Mouse (Mus musculus) heart, embryonic 11.5 days (tissue): Measurements from ENCODE around the gene Ptrh2. TPM values are rescaled to one million over a fixed set of nuclear protein-coding genes. Genes with fewer than 3 reads are reported as not detected.

ENCODE experiments used
- ATAC-seq: fragments of 200-750 bp; cut with Nextera tagmentation; replicated peaks from 2 replicates; pipeline ENCODE4 v1.8.0; 2017; ENCODE audit warnings: moderate library complexity; ENCODE audit not compliant: insufficient number of reproducible peaks, low FRiP score, low TSS enrichment
- H3K27ac ChIP-seq: fragments of 300-500 bp; sonication (generic); 2 replicates; pipeline ENCODE4 v1.5.1; 2014; ENCODE audit warnings: mild to moderate bottlenecking, low read depth, low read length
- H3K27me3 ChIP-seq: fragments of 300-500 bp; sonication (generic); 2 replicates; pipeline ENCODE4 v1.6.1; 2014; ENCODE audit warnings: mild to moderate bottlenecking, low read length, mixed read lengths; ENCODE audit not compliant: control insufficient read depth, insufficient read depth
- H3K36me3 ChIP-seq: fragments of 300-500 bp; sonication (generic); 2 replicates; pipeline ENCODE4 v1.6.1; 2014; ENCODE audit warnings: mild to moderate bottlenecking, low read length, moderate library complexity, mixed read lengths; ENCODE audit not compliant: control insufficient read depth, insufficient read depth
- H3K4me1 ChIP-seq: fragments of 300-500 bp; sonication (generic); 2 replicates; pipeline ENCODE4 v1.6.1; 2014; ENCODE audit warnings: low read length; ENCODE audit not compliant: control insufficient read depth, insufficient read depth
- H3K4me2 ChIP-seq: fragments of 300-500 bp; sonication (generic); 2 replicates; pipeline ENCODE4 v1.6.1; 2014; ENCODE audit warnings: mild to moderate bottlenecking, moderate library complexity
- H3K4me3 ChIP-seq: fragments of 300-500 bp; sonication (generic); 2 replicates; pipeline ENCODE4 v1.5.1; 2014; ENCODE audit warnings: low read depth, low read length
- H3K9ac ChIP-seq: fragments of 300-500 bp; sonication (generic); 2 replicates; pipeline ENCODE4 v1.6.1; 2014; ENCODE audit warnings: mild to moderate bottlenecking, low read depth, low read length, moderate library complexity
- H3K9me3 ChIP-seq: fragments of 300-500 bp; sonication (generic); replicated peaks from 2 replicates; pipeline ENCODE4 v1.6.1; 2016; ENCODE audit warnings: low read length; ENCODE audit not compliant: control insufficient read depth
- WGBS: fragments of 180-500 bp; shearing (Covaris S2); extraction: QIAGEN DNeasy Blood & Tissue Kit; methylation state at CpG from one replicate; pipeline ENCODE4 v1.1.7; 2014; ENCODE audit not compliant: insufficient replicate concordance; 5-methylcytosine and 5-hydroxymethylcytosine counted together
- polyA plus RNA-seq: library from polyadenylated mRNA; unstranded; fragments of >200 nt; fragmentation: Nextera tagmentation; extraction: Ambion mirVana; gene quantifications from 2 replicates; pipeline ENCODE4 v1.2.1, GENCODE M21; 2014

The Ptrh2 gene
- polyA plus RNA-seq, 1 experiment from 2014 or later, result 22.7 TPM

GRCm38 (mm10) chr11:86662986-86663895 is 20.5 kb upstream of the Ptrh2 start:
- ATAC-seq, result 0 out of 2 replicates have a peak, but pooled peaks have one; percentile 57
- Histone ChIP-seq H3K27ac (no peak overlapping the region; the same call in 1 of the 2 replicates), H3K4me3 (no peak overlapping the region), H3K9me3 (no peaks in the 10 kb centered on the region), H3K4me2 (no peak overlapping the region), H3K27me3 (no peaks in the 10 kb centered on the region), H3K36me3 (peaks cover 8% of the 10 kb centered on the region; the same call in 1 of the 2 replicates), H3K9ac (no peak overlapping the region), H3K4me1 (no peaks in the 10 kb centered on the region)
- 82% methylated on average over 8 of the region's 8 CpGs for WGBS

- ATAC-seq, result no peak
- no peaks in the 10 kb centered on the region for H3K27me3 ChIP-seq
- no peak overlapping the region for H3K9ac ChIP-seq
- H3K4me1 ChIP-seq, result no peaks in the 10 kb centered on the region
- no peaks in the 10 kb centered on the region for H3K9me3 ChIP-seq
- H3K4me3 ChIP-seq, result no peak overlapping the region
- 0 out of 2 replicates have a peak overlapping the region, but pooled peaks have one; percentile 41 for H3K27ac ChIP-seq
- H3K4me2 ChIP-seq, result no peak overlapping the region
- peaks cover 8% of the 10 kb centered on the region; the same call in 1 of the 2 replicates for H3K36me3 ChIP-seq
These were observed 19.8 kb upstream of the Ptrh2 start for GRCm38 (mm10) chr11:86663977-86664376.

GRCm38 (mm10) chr11:86664406-86664805 is 19.4 kb upstream of the Ptrh2 start:
- H3K4me2 ChIP-seq, result no peak overlapping the region
- H3K4me3 ChIP-seq, result no peak overlapping the region
- H3K27me3 ChIP-seq, result no peaks in the 10 kb centered on the region
- 90% methylated on average over 3 of the region's 3 CpGs for WGBS
- H3K9ac ChIP-seq, result no peak overlapping the region
- no peak for ATAC-seq
- no peaks in the 10 kb centered on the region for H3K4me1 ChIP-seq
- H3K9me3 ChIP-seq, result no peaks in the 10 kb centered on the region
- no peak overlapping the region for H3K27ac ChIP-seq
- H3K36me3 ChIP-seq, result peaks cover 8% of the 10 kb centered on the region; the same call in 1 of the 2 replicates

GRCm38 (mm10) chr11:86667553-86667952 is 16.2 kb upstream of the Ptrh2 start:
- no peak overlapping the region for H3K4me3 ChIP-seq
- no peak overlapping the region for H3K4me2 ChIP-seq
- H3K4me1 ChIP-seq, result peaks cover 9% of the 10 kb centered on the region
- H3K27me3 ChIP-seq, result no peaks in the 10 kb centered on the region
- H3K27ac ChIP-seq, result no peak overlapping the region
- no peak for ATAC-seq
- peaks cover 4% of the 10 kb centered on the region; the same call in 1 of the 2 replicates for H3K36me3 ChIP-seq
- H3K9me3 ChIP-seq, result no peaks in the 10 kb centered on the region
- WGBS, result 77% methylated on average over 2 of the region's 2 CpGs
- H3K9ac ChIP-seq, result no peak overlapping the region

GRCm38 (mm10) chr11:86668169-86668568 is 15.6 kb upstream of the Ptrh2 start:
- Histone ChIP-seq H3K27me3 (no peaks in the 10 kb centered on the region), H3K4me1 (peaks cover 9% of the 10 kb centered on the region), H3K9ac (no peak overlapping the region), H3K36me3 (0 out of 2 replicates have a peak, but pooled peaks cover 4% of the 10 kb centered on the region), H3K27ac (no peak overlapping the region), H3K9me3 (no peaks in the 10 kb centered on the region), H3K4me3 (no peak overlapping the region), H3K4me2 (no peak overlapping the region)
- WGBS, result 85% methylated on average over 3 of the region's 3 CpGs
- no peak for ATAC-seq

- Histone ChIP-seq H3K4me1 (peaks cover 9% of the 10 kb centered on the region), H3K4me2 (no peak overlapping the region), H3K9me3 (no peaks in the 10 kb centered on the region), H3K27me3 (no peaks in the 10 kb centered on the region), H3K27ac (no peak overlapping the region), H3K9ac (no peak overlapping the region), H3K4me3 (no peak overlapping the region), H3K36me3 (no peaks in the 10 kb centered on the region)
- no peak for ATAC-seq
- WGBS, result 47% methylated on average over 3 of the region's 3 CpGs
These were observed 12.6 kb upstream of the Ptrh2 start for GRCm38 (mm10) chr11:86671041-86671675.

- Histone ChIP-seq H3K36me3 (no peaks in the 10 kb centered on the region), H3K9ac (no peak overlapping the region), H3K27ac (no peak overlapping the region), H3K4me2 (no peak overlapping the region), H3K4me3 (no peak overlapping the region), H3K9me3 (no peaks in the 10 kb centered on the region), H3K27me3 (no peaks in the 10 kb centered on the region), H3K4me1 (peaks cover 9% of the 10 kb centered on the region)
- ATAC-seq, result no peak
- 66% methylated on average over 3 of the region's 3 CpGs for WGBS
These were observed 11.0 kb upstream of the Ptrh2 start for GRCm38 (mm10) chr11:86672772-86673171.

GRCm38 (mm10) chr11:86675520-86675919 is 8.3 kb upstream of the Ptrh2 start:
- Histone ChIP-seq H3K9ac (no peak overlapping the region), H3K4me2 (no peak overlapping the region), H3K4me3 (no peak overlapping the region), H3K36me3 (no peaks in the 10 kb centered on the region), H3K4me1 (peaks cover 12% of the 10 kb centered on the region), H3K9me3 (no peaks in the 10 kb centered on the region), H3K27me3 (no peaks in the 10 kb centered on the region), H3K27ac (no peak overlapping the region)
- 87% methylated on average over 4 of the region's 4 CpGs for WGBS
- no peak for ATAC-seq
